Mouse (Mus musculus): ENCODE results near the gene Grik4. TPM values are rescaled to one million over a fixed set of nuclear protein-coding genes. Genes with fewer than 3 reads are reported as not detected.

The Grik4 gene
- polyA plus RNA-seq, 1 experiment: 0.16 TPM

GRCm38 (mm10) chr9:42736697-42737335 lies 207.5 kb downstream of the Grik4 start:
- Histone ChIP-seq H3K4me3 (ENCODE audit: control insufficient read depth, insufficient read depth, low read length) (no peak overlapping the region), H3K27me3 (ENCODE audit: control insufficient read depth, insufficient read depth, low read length) (no peaks in the 10 kb centered on the region), H3K4me1 (replicated peaks; ENCODE audit: control insufficient read depth, insufficient read depth, low read length) (no peaks in the 10 kb centered on the region), H3K36me3 (ENCODE audit: control insufficient read depth, insufficient read depth, low read length) (no peaks in the 10 kb centered on the region), H3K27ac (ENCODE audit: control insufficient read depth, insufficient read depth, low read length) (no peak overlapping the region)
- TF ChIP-seq CTCF (IDR thresholded peaks at IDR 0.05; ENCODE audit: borderline replicate concordance, control insufficient read depth, extremely low read depth, insufficient read depth, low read length, poor library complexity) (no peak), POLR2A (IDR thresholded peaks at IDR 0.05; ENCODE audit: control insufficient read depth, extremely low read depth, insufficient read depth, low read length, poor library complexity) (no peak)
- DNase-seq: no peak
- WGBS: 90% methylated on average over 7 of the region's 7 CpGs

GRCm38 (mm10) chr9:42735086-42735485 lies 209.2 kb downstream of the Grik4 start:
- Histone ChIP-seq H3K4me3 (ENCODE audit: control insufficient read depth, insufficient read depth, low read length) (no peak overlapping the region), H3K27me3 (ENCODE audit: control insufficient read depth, insufficient read depth, low read length) (no peaks in the 10 kb centered on the region), H3K36me3 (ENCODE audit: control insufficient read depth, insufficient read depth, low read length) (no peaks in the 10 kb centered on the region), H3K4me1 (replicated peaks; ENCODE audit: control insufficient read depth, insufficient read depth, low read length) (no peaks in the 10 kb centered on the region), H3K27ac (ENCODE audit: control insufficient read depth, insufficient read depth, low read length) (no peak overlapping the region)
- 79% methylated on average over 5 of the region's 5 CpGs for WGBS
- TF ChIP-seq CTCF (IDR thresholded peaks at IDR 0.05; ENCODE audit: borderline replicate concordance, control insufficient read depth, extremely low read depth, insufficient read depth, low read length, poor library complexity) (no peak), POLR2A (IDR thresholded peaks at IDR 0.05; ENCODE audit: control insufficient read depth, extremely low read depth, insufficient read depth, low read length, poor library complexity) (no peak)
- DNase-seq: no peak

GRCm38 (mm10) chr9:42732731-42733318 lies 211.5 kb downstream of the Grik4 start:
- 93% methylated on average over 9 of the region's 9 CpGs for WGBS
- DNase-seq: no peak
- no peak overlapping the region for H3K27ac ChIP-seq (ENCODE audit: control insufficient read depth, insufficient read depth, low read length)

GRCm38 (mm10) chr9:42728472-42728871 lies 215.8 kb downstream of the Grik4 start:
- H3K4me1 ChIP-seq (replicated peaks; ENCODE audit: control insufficient read depth, insufficient read depth, low read length): no peaks in the 10 kb centered on the region
- no peaks in the 10 kb centered on the region for H3K27me3 ChIP-seq (ENCODE audit: control insufficient read depth, insufficient read depth, low read length)
- no peak overlapping the region for H3K4me3 ChIP-seq (ENCODE audit: control insufficient read depth, insufficient read depth, low read length)
- TF ChIP-seq CTCF (IDR thresholded peaks at IDR 0.05; ENCODE audit: borderline replicate concordance, control insufficient read depth, extremely low read depth, insufficient read depth, low read length, poor library complexity) (no peak), POLR2A (IDR thresholded peaks at IDR 0.05; ENCODE audit: control insufficient read depth, extremely low read depth, insufficient read depth, low read length, poor library complexity) (no peak)
- no peak for DNase-seq
- H3K27ac ChIP-seq (ENCODE audit: control insufficient read depth, insufficient read depth, low read length): no peak overlapping the region
- WGBS: 78% methylated on average over 6 of the region's 6 CpGs
- no peaks in the 10 kb centered on the region for H3K36me3 ChIP-seq (ENCODE audit: control insufficient read depth, insufficient read depth, low read length)

More at GRCm38 (mm10) chr9:42732731-42733318, 211.5 kb downstream of the Grik4 start:
- H3K4me3 ChIP-seq (ENCODE audit: control insufficient read depth, insufficient read depth, low read length): no peak overlapping the region
- no peaks in the 10 kb centered on the region for H3K4me1 ChIP-seq (replicated peaks; ENCODE audit: control insufficient read depth, insufficient read depth, low read length)
- H3K36me3 ChIP-seq (ENCODE audit: control insufficient read depth, insufficient read depth, low read length): no peaks in the 10 kb centered on the region
- TF ChIP-seq CTCF (IDR thresholded peaks at IDR 0.05; ENCODE audit: borderline replicate concordance, control insufficient read depth, extremely low read depth, insufficient read depth, low read length, poor library complexity) (no peak), POLR2A (IDR thresholded peaks at IDR 0.05; ENCODE audit: control insufficient read depth, extremely low read depth, insufficient read depth, low read length, poor library complexity) (no peak)
- H3K27me3 ChIP-seq (ENCODE audit: control insufficient read depth, insufficient read depth, low read length): no peaks in the 10 kb centered on the region

- H3K36me3 ChIP-seq (ENCODE audit: control insufficient read depth, insufficient read depth, low read length): no peaks in the 10 kb centered on the region
- no peaks in the 10 kb centered on the region for H3K4me1 ChIP-seq (replicated peaks; ENCODE audit: control insufficient read depth, insufficient read depth, low read length)
- no peak for DNase-seq
- whole genome bisulfite sequencing: 95% methylated on average over 6 of the region's 6 CpGs
- no peak overlapping the region for H3K4me3 ChIP-seq (ENCODE audit: control insufficient read depth, insufficient read depth, low read length)
- H3K27ac ChIP-seq (ENCODE audit: control insufficient read depth, insufficient read depth, low read length): no peak overlapping the region
- TF ChIP-seq CTCF (IDR thresholded peaks at IDR 0.05; ENCODE audit: borderline replicate concordance, control insufficient read depth, extremely low read depth, insufficient read depth, low read length, poor library complexity): no peak
- TF ChIP-seq POLR2A (IDR thresholded peaks at IDR 0.05; ENCODE audit: control insufficient read depth, extremely low read depth, insufficient read depth, low read length, poor library complexity): no peak
- H3K27me3 ChIP-seq (ENCODE audit: control insufficient read depth, insufficient read depth, low read length): no peaks in the 10 kb centered on the region
These were observed 216.6 kb downstream of the Grik4 start for GRCm38 (mm10) chr9:42727661-42728060.

GRCm38 (mm10) chr9:42727186-42727585 lies 217.1 kb downstream of the Grik4 start:
- WGBS: 91% methylated on average over 5 of the region's 5 CpGs
- Histone ChIP-seq H3K36me3 (ENCODE audit: control insufficient read depth, insufficient read depth, low read length) (no peaks in the 10 kb centered on the region), H3K4me1 (replicated peaks; ENCODE audit: control insufficient read depth, insufficient read depth, low read length) (no peaks in the 10 kb centered on the region), H3K27me3 (ENCODE audit: control insufficient read depth, insufficient read depth, low read length) (no peaks in the 10 kb centered on the region), H3K4me3 (ENCODE audit: control insufficient read depth, insufficient read depth, low read length) (no peak overlapping the region), H3K27ac (ENCODE audit: control insufficient read depth, insufficient read depth, low read length) (no peak overlapping the region)
- DNase-seq: no peak
- TF ChIP-seq POLR2A (IDR thresholded peaks at IDR 0.05; ENCODE audit: control insufficient read depth, extremely low read depth, insufficient read depth, low read length, poor library complexity): no peak
- no peak for TF ChIP-seq CTCF (IDR thresholded peaks at IDR 0.05; ENCODE audit: borderline replicate concordance, control insufficient read depth, extremely low read depth, insufficient read depth, low read length, poor library complexity)

All from thymus, adult 2 months (tissue).